In genomic region chr8:12108578-12108977, GRCm38 (mm10) we compare ENCODE assay signal across 23 mouse cellular contexts.
"Had no signal": no experiment of that assay in that cellular context is flagged by ENCODE, and none has a peak within 500 bp of the region (broad histone marks: within the 10 kb centered on the region; RNA-seq: fewer than 3 reads in every experiment).

No protein-coding gene starts in this region.

- H3K9me3 ChIP-seq: heart, embryonic 10.5 days; heart, embryonic 12.5 days; hindbrain, embryonic 13.5 days; hindbrain, embryonic 15.5 days; kidney, embryonic 15.5 days; limb, embryonic 10.5 days; limb, embryonic 12.5 days; liver, embryonic 13.5 days had no signal

- H3K9ac ChIP-seq: heart, embryonic 12.5 days; hindbrain, embryonic 13.5 days; hindbrain, embryonic 15.5 days; kidney, embryonic 15.5 days; limb, embryonic 12.5 days; liver, embryonic 13.5 days had no signal

- H3K27me3 ChIP-seq: kidney, embryonic 15.5 days; liver, embryonic 13.5 days had no signal

- H3K36me3 ChIP-seq: heart, embryonic 10.5 days; heart, embryonic 12.5 days; hindbrain, embryonic 13.5 days; hindbrain, embryonic 15.5 days; kidney, embryonic 15.5 days; limb, embryonic 10.5 days; limb, embryonic 12.5 days; liver, embryonic 13.5 days had no signal

- ATAC-seq: hindbrain, postnatal 0 days had no signal

- H3K4me3 ChIP-seq: heart, embryonic 10.5 days; heart, embryonic 12.5 days; hindbrain, embryonic 13.5 days; hindbrain, embryonic 15.5 days; kidney, embryonic 15.5 days; limb, embryonic 10.5 days; limb, embryonic 12.5 days; liver, embryonic 13.5 days had no signal

- H3K4me2 ChIP-seq: heart, embryonic 12.5 days; hindbrain, embryonic 13.5 days; hindbrain, embryonic 15.5 days; kidney, embryonic 15.5 days; limb, embryonic 12.5 days; liver, embryonic 11.5 days; liver, embryonic 13.5 days had no signal

- DNase-seq: gastrocnemius, postnatal 14 days; gastrocnemius, postnatal 36 days; heart, adult 18-20 months; heart, postnatal 10 days; kidney, adult 11 months; kidney, adult 2 months; kidney, adult 9 months; kidney, postnatal 14 days; kidney, postnatal 36 days; layer of hippocampus, adult 9-11 months; layer of hippocampus, postnatal 36 days; liver; liver, embryonic 13.5 days had no signal

- H3K4me1 ChIP-seq: liver, embryonic 13.5 days had no signal

- H3K27ac ChIP-seq: heart, embryonic 10.5 days; hindbrain, embryonic 13.5 days; hindbrain, embryonic 15.5 days; hindbrain, postnatal 0 days; kidney, embryonic 15.5 days; kidney, postnatal 0 days; limb, embryonic 10.5 days; limb, embryonic 12.5 days; liver, embryonic 13.5 days had no signal
